Mouse (Mus musculus) fibroblast of lung, adult 2 months (primary cell): ENCODE data around the gene Tcea3.
A peak's percentile ranks its signal among the peaks of the same experiment; 100 is the strongest.

ENCODE experiments used
- DNase-seq: peaks from one replicate; pipeline ENCODE4 v3.0.0-alpha.2; 2011; ENCODE audit warnings: low read depth

The Tcea3 gene

DNA sequence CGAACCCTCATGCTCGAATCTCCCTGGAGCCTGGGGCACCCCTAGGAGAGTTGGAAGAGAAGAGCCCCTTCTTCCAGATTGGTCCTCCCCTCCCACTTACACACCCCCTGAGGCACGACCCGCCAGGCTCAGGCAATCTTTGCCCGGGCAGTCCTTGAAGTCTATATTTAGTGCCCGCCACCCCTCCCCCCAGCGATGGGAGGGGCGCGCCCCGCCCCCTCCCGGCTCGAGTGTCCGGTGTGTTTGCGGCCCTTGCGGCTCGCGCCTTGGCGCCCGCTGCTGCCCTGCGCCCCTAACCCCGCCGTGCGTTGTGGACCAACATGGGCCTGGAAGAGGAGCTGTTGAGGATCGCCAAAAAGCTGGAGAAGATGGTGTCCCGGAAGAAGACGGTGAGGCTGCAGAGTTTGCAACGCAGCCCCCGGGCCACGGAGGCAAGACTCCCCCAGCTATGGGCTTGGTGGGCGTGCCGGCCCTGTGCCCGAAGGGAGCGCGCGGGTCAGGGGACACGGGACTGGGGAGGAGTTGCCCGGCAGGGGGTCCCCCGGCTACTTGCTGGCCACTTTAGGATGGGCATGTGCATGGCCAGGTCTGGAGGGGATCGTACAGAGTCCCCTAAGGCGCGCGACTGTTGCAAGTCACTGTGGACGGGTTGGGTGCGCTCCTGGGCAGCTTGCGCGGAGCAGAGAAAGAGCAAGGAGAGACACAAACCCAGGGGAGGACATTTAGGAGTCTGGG is at the start of gene Tcea3:
Gene Tcea3, plus strand, starts transcription at position 1 of the 735 bp plus-strand sequence.
- no peak for DNase-seq

DNA sequence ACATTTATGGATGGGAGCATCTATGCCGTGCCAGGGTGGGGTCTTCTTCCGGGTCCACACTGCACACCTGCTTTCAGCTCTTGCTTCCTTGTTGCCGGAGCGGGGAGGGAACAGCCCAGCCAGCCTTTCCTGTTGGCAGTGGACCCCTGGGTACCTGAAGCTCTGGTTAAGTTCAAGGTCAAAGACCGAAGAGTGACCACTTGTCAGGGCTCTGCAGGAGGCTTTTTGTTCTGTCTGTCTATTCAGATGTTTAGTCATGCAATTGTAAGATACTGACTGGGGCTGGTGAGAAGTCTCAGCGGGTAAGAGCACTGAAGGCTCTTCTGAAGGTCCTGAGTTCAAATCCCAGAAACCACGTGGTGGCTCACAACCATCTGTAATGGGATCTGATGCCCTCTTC is 48.7 kb upstream of the Tcea3 start:
- no peak for DNase-seq

DNA sequence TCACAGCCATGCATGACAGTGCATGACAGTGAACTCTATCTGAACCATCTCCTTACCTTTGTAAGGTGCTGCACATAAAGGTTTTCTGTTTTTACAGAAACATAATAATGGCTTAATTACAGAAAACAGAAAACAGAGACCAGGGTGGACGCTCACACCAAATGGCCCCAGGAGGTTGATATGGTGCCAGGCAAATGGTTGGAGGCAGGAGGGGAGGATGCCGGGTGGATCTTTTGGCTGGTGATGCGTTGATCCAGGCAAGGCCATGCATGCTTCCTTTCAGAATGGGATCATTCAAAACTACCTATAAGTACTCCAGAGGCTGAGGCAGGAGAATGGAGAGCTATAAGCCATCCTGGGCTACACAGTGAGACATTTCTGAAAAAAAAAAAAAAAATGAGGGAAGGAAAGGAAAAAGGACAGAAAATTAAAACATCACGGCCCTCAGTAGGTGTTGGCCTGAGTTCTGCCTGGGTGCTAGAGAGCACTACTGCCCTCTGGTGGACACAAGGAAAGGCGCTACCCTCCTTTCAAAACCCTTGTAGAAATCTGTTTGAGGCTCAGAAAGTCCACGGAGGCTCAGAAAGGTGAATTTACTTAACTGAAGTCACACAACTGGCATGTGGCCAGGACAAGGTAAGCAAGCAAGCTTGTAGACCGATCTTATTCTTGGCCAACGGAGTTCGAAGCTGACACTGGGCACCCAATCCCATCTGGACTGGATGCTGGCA is 47.8 kb upstream of the Tcea3 start:
- no peak for DNase-seq

DNA sequence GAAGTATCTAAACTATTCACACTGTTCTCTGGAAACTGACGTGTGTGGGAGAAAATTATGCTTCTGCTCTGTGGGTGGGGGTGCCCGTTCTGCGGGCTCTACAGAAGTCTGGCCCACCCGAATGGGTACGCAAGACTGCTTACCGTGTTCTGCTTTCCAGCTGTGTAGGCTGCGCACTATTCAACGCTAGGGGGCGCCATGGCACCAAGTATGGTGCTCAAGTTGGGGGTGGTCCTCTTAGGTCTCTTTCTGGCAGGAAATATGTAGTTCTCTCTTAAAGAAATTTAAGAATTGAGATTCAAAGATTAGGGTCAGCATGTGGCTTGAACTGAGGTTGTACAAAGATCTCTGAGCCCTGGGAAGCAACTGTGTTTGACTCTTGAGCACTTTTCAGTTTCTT is 45.0 kb upstream of the Tcea3 start:
- DNase-seq: no peak

DNA sequence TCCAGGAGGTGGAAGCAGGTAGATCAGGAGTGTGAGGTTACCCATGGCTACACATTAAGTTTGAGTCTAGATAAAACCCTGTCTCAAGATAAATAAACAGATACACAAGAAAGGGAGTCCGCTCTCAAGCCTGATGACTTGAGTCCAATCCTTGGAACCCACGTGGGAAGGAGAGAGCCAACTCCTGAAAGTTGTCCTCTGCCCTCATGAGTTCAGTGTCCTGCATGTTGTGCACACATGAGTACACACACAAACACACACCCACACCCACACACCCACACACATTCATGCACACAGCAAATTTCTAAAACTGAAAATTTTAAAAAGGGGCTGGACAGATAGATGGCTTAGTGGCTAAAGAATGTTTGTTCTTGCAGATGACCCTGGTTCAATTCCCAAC is 42.8 kb upstream of the Tcea3 start:
- no peak for DNase-seq

DNA sequence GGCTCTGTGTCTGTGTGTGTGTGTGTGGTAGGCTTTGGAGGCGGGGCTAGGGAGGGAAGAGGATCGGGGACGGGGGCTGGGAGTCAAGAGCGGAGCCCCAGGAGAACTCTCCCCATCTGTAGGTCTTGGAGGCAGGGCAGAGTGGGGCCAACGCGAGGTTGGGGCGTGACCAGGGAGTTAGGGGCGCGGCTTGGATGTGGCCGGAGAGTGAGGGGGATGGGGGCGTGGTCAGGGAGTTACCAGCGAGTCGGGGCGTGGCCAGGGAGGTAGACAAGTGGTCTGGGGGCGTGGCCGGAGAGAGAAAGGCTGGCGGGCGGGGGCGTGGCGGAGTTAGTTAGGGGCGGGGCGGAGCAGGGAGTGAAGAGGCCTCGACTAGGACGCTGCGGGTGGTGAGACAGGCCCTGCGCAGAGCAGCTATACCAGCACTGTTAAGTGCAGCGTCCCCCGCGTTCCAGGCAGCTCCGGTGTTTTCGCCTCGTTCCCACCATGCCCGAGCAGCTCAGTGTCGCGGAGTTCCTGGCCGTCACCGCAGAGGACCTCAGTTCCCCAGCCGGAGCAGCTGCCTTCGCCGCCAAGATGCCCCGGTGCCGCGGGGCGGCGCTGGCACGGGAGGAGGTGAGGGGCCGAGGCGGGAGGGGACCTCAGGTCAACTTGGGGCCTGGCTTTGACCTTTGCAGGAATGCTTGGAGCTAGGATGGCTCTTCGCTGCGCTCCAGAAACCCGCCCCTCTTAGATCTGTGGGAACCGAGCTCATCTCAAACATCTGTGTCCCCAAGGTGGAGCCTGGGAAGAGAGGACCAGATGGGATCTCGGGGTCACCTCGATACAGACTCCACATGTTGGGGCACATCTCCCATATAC is 41.3 kb upstream of the Tcea3 start, which contains the start of gene Asap3:
Gene Asap3, plus strand, starts transcription at position 333 of the 861 bp plus-strand sequence.
- DNase-seq: peak; percentile 82

DNA sequence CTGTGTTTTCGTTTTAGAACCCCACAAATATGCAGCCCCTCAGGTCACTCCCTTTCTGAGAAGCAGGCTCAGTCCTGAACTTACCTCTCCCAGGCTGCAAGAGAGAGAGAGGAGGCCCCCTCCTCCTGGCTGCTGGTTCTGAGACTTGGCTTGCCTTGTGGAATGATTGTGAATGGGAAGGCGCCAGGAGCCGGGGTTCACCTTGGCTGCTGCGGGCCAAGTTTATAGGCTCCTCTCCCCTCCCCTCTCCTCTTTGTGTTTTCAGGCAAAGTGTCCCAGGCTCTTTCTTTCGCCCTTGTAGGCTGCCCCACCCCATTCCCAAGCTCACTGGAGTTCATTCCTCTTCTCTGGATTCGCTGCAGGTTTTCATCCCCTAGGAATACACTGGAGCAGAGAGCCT is 40.6 kb upstream of the Tcea3 start:
- no peak for DNase-seq

DNA sequence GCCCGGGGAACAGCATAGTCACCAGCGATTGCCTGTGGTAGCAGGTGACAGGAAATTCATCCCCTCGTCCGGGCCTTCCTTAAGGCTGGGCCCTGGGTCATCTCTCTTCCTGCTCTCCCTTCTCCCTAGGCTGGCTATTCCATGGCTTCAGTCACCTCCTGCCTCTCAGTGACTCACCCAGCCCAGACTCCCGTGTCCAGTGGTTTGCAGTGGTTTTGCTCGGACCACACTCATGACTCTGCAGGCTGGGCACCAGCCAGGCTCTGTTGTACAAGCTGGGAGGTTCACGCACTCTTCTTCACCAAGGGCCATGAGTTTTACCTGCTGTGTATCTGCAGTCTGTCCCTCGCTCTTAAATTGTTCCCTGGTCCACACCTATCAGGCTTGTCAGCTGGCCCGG is 36.6 kb upstream of the Tcea3 start:
- no peak for DNase-seq

DNA sequence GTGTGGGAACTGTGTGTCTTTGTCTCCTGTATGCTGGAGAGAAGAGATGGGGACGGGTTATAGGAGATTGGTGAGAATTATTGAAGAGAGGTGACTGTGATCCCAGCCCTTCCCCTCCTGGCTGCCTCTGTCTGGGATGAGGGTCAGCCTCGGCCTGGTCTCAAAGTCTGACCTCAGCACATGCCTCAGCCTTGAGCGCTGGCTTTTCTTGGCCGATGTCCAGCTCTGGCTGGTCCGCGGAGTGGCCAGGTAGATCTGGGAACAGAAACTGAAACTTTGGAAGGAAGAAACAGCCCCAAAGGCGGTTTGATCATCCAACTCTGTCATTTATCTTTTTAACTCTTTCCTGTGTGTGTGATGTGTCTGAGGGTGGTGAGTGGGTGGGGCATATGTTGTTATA is 33.9 kb upstream of the Tcea3 start:
- no peak for DNase-seq

DNA sequence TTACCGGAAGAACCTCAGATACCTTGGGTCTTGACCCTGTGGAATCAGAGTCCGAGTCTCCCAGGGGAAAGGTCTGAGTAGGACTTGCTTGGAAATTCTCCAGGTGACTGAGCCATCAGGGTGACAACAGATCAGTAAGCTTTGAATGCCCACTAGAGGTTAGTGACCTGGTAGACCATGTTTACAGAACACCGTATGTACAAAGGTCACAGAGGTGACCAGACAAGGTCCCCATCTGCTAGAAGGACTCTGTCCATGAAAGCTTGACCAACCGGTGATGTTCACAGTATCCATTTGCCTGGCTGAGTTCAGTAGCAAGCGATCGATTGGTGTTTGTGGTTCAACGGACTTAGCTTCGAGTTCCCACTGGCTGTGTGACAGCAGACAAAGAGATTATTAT is 32.7 kb upstream of the Tcea3 start:
- DNase-seq: no peak

DNA sequence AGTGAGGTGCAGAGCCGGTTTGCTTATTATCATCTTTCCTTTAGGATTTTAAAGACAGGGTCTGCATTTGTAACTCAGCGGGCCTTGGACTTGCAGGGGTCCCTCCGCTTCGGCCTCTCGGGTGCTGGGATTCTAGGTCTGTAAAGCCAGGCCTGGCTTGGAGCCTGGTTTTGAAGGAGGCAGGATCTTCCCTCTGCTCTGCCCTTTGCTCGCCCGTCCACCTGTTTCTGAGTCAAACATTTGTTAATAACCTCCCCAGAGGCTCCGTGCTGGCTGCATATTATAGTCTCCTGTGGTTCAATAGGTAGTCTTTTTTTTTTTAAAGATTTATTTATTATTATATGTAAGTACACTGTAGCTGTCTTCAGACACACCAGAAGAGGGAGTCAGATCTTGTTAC is 32.0 kb upstream of the Tcea3 start:
- DNase-seq: no peak

DNA sequence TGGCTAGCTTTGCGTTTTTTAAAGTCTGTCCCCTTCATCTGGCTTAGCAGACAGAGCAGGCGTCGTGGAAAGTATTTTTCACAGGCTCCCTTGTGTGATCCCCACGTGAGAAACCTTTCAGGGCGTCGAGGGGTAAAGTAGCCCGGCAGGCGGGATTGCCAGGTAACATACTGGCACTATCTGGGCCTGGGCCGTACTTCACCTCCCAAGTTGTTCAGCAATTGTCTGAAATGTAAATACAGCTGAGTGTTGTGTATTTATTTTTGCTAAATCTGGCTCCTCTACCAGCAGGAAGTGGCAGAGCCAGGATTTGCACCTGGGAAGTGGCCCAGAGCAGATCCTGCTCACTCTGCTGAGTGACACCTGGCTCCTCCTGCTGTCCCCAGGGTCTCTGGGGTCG is 30.5 kb upstream of the Tcea3 start:
- no peak for DNase-seq

DNA sequence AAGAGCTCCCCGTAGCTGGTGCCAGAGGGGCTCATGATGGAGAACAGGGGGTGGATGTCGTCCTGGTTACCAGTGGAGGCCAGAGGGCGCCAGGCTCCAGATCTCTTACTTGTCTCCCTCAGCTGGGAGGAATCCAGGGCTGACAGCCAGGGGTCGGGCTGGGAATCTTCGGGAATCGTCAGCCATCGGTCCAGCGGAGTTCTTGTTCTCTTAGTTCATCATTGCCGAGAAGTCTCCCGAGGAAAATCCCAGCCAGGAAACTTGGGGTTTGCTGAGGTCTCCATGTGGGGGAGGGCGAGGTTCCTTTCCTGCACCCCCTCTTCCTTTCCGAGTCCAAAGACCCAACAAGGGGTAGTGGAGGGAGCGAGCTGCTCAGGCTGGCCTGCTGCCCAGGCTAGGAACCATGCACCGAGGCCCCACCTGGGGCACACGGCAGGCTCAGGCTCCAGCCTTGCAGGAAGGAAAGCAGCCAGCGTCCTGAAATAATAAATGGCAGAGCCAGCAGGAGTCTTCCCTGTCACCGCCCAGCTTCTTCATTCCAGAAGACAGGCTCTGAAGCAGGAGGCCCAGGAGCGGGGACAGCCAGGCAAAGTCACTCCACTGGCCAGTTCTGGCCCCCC is 28.8 kb upstream of the Tcea3 start:
- DNase-seq: no peak

DNA sequence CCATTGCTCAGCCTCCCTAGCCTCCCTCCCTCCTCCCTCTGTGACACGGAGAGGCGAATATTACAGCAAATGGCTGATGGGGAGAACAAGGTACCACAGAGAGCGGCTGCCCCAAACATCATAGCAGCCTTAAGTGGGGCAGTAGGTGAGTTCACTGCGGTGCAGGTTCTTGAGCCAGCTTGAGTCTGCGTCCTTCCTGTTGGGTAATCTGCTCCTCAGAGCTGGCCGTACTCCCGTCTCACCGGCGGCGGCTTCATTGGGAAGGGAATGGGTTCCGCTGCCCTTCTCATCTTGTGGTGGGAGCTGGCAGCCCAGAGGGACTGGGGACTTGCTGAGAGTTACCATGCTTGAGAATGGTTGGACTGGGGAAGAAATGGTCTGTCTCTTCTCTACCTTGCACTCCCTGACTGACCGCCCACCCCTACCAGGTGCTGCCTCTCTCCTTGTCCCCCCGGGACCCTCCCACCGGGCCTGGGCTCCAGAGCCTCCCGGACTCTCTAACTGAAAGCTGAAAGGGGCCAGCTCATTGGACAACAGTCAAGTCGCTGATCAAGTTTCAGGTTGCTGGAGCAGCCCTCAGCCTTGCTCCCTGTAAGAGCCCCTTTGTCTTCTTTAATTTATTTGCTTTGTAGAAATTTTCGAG is 27.3 kb upstream of the Tcea3 start:
- DNase-seq: no peak

DNA sequence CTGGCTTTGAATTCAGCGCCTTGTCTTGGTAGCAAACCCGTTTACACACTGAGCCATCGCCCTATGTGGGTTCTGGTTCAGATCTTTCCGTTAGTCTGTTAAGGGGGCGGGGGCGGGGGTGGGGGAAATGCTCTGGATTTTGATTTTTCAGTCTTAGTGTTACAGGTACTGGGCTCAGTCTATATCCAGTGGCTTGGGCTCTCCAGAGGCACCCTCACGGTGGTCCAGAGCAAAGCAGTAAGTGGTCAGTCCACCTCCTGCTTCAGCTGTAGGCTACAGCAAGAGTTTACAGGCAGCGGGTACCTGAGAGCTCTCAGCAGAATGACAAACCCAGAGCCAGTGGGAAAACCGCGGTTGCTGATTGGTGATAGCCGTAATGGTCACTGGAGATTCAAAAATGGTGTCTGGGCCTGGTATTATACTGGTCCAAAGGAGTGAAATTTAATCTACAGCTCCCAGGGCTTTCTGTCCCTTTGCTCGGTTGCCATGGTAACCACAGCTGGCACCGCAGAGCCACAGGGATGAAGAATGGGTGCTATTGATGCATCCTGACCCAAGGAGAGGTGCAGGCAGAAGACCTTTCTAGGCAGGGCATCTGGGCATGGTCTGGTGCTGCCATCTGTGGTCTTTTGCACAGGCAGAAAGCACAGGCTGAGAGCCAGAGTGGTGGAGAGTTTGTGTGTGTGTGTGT is 23.8 kb upstream of the Tcea3 start:
- DNase-seq: no peak

DNA sequence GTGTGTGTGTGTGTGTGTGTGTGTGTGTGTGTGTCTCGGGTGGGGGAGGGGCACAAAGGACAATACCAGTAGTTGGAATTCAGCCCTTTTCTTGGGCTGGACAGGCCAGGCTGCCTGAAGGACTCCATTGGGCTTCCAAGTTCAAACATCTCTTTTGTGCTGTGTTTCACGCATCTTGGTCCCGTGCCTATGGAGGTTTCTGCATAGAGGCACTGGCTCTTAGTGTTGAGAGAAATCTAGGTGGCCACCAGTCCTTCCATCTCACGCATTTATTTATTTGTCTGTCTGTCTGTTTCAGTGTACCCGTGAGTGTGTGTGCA is 23.3 kb upstream of the Tcea3 start:
- no peak for DNase-seq

DNA sequence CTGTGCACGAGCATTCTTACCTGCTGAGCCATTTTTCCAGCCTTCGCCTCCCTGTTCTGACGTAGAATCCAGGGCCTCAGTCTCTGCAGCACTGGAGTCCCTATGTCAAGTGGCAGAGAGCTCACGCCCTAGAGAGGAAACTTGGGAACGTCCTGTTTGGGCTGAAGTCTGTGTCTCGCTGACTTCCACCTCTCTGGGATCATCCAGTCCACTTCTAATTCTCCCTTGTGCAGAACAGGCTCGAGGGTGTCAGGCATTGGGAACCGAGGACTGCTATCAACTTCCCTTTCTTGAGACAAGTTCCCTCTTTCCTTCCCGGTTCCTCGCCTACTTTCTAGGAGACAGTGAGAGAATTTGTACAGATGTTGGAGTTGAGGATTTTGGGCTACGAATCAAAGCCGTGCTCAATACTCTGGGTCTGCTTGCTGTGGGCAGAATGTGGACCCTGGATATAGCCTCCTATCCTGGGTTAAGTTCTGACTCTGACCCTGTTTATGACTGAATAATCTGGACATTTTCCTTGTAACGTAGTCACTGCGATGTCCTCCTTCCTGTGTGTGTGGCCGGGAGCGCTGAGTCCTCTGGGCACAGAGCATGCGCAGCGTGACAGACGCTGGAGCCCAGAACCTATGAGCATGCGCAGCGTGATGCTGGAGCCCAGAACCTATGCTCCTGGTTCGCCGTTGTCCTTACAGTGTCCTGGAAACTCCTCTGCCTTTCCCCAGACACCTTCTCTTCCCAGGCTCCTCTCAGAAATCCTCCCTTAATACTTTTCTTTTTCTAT is 22.7 kb upstream of the Tcea3 start:
- no peak for DNase-seq

DNA sequence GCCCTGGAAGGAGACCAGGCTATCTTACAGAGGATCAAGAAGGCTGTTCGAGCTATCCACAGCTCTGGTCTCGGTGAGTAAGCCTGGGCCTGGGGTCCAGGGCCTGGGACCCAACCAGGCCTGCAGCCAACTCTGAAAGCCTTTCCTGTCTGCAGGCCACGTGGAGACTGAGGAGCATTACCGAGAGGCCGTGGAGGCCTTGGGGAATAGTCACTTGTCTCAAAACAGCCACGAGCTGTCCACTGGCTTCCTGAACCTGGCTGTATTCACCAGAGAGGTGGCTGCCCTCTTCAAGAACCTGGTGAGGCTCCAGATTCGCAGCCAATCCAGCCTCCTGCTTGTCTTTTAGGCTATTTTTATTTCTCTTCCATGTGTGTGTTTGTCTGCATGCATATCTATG is 20.1 kb upstream of the Tcea3 start:
- no peak for DNase-seq

DNA sequence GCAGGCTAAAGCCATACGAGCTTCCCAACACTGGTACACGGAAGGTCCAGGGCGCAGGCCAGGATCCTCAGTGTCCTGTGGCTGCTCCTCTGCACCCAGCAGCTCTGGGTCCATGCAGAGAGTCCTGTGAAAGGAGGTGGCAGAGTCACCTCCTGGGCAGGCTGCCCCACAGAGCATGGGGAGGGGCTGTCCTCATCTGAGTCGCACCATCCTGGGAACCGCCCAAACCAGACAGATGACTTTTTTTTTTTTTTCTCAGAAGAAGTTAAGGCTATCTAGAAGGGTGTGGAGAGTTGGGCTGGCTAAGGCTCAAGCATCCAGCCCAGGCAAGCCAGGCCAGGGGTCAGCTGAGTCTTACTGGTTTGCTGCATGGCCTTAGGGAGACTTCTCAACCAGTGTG is 18.9 kb upstream of the Tcea3 start:
- DNase-seq: no peak

DNA sequence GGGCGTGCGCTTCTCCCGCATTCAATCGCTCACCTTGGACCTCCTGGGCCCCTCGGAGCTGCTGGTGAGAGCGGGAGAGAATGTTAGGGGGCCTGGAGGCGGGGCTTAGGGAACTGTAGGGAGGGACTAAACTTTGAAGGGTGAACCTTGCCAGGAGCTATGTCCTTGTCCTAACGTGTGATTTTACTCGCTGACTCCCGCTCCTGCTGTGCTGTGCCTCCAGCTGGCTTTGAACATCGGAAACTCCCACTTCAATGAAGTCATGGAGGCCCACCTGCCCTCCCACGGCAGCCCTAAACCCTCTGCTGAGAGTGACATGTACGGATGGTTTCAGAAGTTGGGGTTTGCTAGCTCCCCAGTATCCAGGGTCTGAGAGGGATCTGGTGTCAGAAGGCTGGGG is 8.9 kb upstream of the Tcea3 start:
- no peak for DNase-seq

DNA sequence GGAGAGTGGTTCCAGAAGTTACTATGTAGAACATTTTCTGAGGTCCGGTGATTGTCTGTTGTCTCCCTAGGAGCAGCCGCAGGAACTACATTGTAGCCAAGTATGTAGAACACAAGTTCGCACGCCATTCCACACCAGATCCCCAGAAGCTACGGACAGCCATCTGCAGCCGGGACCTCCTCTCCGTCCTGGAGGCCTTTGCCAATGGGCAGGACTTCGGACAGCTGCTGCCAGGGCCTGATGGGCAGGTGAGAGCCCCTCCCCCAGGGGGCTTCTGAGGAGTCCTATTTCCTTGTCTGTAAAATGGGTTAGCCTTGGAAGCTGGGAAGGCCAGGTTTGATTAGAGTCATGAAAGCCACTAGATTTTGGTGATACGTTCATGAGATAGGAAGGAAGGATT is 8.4 kb upstream of the Tcea3 start:
- DNase-seq: no peak
